Mouse (Mus musculus): Measurements from ENCODE around the gene Fhit.
"Not testable (repeated sequence)": the region's sequence is repeated elsewhere in the genome, so short reads cannot be mapped to it uniquely, and the experiment has no call there.

Gene Fhit

DNA sequence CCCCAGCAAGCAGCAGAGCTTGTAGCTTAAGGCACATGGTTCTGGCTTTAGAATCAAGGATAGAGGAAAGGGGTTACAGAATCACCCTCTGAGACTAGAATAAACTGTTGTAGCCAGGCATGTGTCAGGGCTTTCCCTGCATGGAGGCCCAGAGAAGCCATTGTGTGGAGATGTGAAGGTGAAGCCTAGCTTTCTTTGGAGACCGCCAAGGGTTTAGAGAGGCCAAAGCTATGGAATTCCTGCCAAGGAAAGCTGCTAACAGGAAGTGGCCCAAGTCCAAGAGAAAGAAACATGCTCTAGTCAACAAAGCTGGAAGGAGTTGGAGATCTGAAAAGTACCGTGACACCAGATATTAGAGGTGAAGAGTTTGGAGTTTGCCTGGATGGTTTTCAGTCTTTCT, 1262.3 kb downstream of the Fhit start:
- no peak for DNase-seq

DNA sequence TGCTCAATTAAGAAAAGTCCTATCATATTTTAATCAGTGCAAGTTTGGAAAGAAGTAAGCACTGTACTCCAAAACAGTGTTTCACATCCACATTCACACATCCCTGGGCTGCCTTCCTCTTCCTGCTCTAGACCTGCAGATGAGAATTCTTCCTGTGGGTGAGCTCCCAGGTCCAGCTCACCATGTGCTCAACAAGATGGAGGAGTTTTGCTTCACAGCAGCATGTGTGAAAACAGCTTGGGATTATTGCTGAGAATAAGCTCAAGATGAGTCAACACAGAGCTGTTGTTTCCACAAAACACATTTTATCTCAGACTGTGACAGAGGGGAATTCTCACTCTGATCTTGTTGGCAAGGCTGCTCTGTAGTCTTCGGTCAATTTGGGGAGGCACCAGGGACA, 1265.3 kb downstream of the Fhit start:
- DNase-seq: no peak

DNA sequence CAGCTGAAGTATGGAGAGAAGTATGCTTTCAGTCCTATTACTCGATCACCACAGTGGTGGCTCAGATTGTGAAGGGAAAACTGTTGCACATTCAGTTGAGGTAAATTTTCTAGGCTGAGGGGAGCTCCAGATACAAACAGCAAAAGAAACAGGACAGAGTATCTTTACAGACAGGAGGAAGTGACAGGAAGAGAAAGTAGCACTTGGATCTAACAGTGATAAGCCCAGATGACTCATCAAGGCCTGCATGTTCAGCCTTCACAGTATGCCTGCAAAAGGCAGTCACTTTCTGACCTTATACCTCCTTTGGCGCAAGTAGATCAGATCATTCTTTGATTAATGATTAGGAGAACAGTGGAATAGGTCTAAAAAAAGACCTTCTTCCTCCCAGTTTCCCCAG, 1309.8 kb downstream of the Fhit start:
- DNase-seq: no peak

DNA sequence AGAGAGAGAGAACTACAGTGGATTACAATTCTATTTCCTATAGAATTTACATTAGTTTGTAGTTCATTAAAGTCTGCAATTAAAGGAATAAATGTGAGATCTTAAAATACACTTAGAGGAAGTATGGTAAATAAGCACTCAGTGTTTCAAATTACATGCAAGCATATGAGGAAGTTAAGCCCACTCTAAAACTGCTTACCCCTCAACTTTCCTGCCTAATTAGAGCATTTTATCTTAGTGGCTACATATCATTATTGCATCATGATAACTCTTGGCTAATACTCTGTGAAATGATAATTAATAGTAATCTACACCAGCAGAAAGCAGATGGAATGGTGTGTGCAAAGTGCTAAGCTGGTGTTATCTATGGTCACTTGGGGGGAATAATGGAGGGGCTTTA, 1329.5 kb downstream of the Fhit start:
- DNase-seq: no peak

DNA sequence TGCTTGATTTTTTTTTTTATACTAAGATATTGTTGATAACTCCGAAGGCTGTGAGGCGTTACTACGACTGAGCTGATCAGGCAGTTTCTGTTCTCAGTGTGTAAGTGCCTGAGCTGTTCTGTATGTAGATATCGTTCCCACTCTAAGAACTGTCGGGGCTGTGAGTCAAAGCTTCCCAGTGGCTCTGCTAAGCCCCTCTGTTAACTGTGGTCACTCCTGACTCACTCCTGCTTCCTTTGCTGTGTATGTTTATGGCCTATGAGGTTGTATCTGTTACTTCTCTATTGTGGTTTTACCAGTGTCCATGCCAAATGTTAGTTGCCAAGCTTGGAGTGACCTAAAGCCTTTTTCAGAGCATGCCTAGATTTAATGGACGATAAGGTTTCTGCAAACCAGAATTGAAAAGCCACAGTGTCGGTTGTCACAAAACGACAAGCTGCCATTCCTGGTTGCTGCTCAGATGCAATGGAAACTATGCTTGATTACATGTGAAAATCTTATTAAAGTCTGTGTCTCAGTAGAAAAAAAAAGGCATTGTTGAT, 1333.1 kb downstream of the Fhit start:
- not testable (repeated sequence) for DNase-seq

DNA sequence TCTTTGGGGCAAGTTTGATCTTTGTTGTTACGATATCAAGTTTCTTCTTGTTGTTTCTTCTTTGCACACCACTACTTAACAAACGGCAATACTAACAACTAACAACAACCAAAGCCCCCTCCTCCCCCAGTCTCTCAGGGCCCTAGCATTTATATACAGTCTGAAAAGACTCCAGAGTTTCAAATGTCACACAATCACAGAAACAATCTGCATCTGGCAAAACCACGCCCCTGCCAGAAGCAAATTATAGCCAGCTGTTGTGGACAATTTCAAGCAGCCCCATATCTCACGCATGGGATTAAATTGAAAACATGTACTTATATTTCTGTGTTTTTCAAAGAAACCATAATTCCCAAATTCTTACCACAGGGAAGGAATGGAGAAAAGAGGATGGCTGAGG, 1345.9 kb downstream of the Fhit start:
- no peak for DNase-seq

DNA sequence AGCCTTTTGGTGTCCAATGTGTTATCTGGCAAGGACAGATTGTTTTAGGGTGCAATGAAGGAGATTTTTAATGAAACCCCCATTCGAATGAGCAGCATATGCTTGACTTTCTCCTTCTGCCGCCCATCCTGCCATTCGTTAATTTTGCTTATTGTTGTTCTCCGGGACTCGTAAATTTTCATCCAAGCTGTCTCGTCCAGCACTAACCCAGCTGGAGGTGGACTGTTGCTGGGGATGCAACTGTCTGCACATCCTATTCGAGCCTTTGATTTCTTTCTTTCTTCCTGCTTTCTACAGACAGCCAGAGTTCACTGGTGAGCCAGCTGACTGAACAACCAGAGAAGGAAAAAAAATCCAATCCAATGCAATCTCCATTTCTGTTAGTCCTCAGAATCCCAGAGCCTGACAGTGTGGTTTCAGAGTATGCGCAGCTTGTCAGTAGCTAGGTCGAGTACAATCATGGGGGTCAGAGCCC, 1350.0 kb downstream of the Fhit start:
- DNase-seq: no peak

DNA sequence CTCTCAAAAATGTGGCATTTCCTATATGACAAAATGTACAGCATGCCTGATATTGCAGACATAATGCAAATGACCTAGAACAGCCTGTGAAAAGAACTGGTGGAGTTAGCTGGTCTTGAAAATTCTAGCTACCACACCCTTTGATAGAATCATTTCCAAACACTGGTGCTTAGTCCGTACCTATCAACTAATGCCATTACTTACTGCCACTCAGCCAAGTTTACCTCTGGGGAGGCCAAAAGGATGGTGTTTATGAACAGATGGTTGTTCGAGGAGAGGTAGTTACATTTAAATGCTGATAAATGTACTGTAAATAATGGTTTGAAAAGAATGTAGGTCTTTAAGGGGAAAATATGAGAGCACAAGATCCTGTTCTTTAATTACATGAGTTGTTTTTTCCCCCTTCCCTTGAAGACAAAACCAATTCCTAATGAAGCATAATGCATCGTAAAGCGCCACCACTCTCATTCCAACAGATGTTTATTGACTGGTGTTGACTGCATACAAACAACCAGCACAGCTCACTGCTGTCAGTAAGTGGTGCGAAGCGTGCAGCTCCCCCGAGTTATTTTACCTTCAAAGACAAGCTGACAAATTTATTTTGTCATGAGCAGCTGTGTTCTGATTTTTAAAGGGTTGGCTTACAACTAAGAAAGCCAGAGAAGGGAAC, 1350.5 kb downstream of the Fhit start:
- no peak for DNase-seq

DNA sequence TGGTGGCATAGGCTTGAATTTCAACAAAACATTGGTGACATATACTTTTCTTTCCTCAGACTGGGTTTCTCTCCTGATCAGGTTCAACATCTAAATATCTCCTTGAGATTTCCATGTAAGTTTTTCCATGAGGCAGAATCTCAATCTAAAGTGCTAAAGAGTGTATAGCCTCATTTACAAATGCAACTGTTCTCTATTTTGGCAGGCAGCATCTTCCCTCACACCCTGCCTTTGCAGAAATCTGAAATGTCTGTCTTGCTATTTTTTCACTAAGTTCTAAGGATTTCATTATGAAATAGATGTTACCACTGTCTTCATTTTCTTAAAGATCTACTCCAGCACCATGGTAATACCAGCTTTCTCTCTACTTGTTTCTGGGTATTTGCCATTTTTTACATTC, 1368.4 kb downstream of the Fhit start:
- no peak for DNase-seq

DNA sequence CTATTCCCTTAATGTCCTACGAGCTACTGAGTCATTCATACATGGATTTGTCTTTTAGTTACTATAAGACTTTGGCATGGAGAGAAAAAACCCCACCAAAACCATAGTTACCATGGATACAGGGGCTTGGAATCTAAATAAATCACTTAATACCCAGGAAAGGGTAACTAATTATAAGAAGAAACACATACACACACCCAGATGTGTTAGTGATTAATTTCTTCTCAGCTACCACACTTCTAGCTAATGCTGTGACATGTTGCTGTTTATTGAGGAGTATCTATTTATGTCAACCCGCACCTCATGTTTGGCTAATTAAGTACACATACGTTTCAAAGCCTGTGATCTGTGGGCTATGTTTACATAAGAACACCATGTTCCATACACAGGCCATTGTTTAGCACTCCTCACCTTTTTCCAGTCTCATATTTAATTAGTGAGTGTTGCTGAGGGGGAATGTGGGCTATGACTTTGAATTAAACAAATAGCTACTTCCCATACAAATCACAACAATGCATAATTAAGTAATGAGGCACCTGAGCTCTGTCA, 1373.4 kb downstream of the Fhit start:
- no peak for DNase-seq

DNA sequence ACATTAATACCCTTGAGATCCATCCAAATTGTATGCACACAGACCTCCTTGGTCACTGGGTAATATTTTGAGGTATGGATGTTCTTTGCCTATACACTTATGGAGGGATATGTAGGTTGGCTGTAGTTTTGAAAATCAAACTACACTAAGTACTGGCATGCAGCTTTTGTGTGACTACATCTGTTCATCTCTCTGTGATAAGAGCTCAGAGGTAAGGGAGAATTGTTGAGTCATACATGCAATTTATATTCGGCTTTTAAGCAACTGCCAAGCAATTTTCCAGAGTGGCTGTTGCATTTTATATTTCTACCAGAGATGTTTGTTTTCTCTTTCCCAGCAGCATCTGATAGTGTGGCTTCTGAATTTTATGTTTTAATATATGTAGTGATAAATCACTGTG, 1374.4 kb downstream of the Fhit start:
- DNase-seq: no peak

DNA sequence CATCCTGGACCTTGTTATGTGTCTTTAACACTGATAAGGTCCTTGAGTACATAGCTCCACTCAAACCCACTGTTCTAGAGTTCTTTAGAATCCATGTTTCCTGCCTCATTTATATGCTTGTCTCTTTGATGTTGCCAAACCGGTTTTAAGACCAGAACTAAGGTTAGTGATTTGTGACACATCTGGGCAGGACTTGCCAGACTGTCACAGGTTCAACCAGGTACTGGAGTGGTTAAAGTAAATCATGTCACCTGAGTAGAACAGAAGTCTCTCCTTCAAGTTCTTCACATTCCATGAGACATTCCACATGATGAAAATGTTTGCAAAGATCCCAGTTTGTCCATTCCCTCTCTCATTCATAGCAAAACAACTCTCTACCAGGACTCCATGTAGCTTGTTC, 1376.0 kb downstream of the Fhit start:
- DNase-seq: peak in 1 of 2 experiments; percentile 12

DNA sequence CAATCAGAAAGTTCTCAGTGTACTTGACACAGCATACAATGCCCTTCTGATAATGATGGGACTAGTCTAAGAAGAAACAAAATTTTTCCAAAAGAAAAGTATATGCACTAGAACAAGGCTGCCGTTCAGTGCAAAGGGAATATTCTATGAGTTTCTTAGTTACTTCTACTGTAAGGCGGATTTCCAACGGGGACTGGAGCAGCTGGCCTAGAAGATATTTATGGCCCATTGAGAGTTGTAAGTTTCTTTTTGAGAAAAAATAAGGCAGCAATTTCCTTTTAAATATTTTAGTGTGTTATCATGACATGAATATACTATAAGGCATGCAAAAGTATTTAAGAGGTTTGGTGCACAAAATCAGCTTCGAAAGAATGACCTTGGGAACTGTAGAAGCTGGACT, 1410.5 kb downstream of the Fhit start:
- DNase-seq: no peak

DNA sequence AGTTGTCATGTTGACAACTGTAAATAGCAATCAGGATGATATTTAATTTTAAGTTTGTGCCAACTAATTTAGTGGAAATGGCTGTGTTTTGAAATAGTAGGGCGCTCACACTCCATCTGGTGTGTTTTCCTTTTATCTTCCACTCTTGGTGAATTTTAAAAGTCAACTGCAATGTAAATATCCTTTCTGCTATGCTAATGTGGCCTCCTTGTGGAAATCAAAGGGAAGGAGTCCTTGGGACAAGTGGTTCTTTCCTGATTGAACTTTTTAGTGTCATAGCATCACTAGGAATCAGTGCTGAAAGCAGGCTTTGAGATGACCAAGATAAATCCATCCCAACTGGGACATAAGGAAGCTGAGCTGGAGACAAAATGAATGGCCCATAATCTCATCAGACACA, 1413.1 kb downstream of the Fhit start:
- no peak for DNase-seq

DNA sequence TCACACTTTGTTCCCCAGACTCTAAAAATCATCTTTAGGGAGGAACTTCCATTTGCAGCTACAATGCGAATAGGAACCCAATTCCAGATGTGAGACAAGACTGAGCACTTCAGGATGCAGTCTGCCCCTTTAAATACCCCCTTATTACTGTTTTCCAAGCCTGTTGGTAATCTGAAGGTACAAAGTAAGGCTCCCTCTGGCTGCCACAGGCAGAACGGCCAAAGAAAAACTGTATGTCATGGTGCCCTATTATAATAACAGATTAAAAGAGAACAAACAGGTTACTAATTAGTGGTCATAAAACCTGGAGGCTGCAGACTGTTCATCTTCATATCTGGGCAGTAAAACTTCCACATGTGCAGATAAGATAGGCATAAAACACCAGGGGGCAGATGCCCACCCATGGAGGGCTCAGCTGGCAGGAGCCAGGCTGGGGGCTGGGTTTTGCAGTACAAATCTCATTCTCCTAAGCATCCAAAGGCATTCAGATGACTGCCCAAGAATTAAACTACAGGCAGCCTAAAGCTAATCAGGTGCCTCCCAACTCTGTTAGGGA, 1439.8 kb downstream of the Fhit start:
- DNase-seq: no peak

DNA sequence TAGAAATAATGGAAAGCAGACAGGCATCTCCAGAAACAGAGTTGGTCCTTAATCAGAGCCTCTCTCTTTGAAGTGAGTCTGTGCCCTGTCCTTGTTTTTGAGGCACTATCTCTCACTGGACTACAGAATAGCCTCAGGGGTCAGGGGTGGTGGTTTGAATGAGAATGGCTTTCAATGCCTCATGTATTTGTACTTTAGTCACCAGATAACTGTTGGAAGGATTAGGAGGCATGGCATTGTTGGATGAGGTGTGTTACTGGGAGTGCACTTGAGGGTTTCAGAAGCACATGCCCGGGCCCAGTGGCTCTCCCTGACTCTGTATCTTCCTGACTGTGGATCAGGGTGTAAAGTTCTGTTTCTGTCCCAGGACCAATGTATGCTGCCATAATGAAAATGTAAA, 1463.2 kb downstream of the Fhit start:
- DNase-seq: no peak

DNA sequence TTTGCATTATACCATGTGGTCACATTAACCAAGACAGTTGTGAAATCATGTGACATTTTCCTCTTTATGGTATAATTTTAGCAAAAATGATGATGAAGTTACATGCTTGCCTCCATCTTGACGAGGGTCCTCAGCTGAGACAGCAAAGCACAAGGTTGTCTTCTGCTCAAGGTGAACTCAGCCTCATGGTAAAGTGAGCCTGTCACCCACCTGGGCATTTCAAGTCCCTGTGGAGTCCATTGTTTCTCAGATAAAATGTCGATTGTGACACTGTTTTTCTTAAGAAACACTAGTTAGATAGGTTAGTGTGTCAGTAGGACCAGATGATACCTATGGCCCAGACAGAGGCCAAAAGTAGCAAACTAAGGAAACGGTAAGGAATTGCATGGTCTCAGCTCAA, 1464.7 kb downstream of the Fhit start:
- DNase-seq: no peak

DNA sequence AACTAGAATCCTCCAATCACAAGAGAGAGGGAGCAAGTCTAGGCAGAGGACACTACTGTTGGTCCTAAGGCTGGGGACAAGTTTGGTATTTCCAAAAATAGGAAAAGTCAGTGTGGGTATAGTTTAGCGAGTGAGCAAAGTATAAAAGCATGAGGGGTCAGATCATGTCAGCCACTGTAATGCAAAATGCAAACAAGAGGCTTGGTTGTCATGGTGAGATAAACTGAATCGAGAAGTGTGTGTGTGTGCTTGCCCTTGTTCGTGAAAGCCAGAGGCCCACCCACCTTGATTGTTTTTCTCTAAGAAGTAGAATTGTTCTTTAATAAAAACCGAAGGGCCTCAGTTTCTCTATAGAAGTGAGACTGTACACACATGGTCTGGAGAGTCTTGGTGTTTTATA, 1465.8 kb downstream of the Fhit start:
- no peak for DNase-seq

DNA sequence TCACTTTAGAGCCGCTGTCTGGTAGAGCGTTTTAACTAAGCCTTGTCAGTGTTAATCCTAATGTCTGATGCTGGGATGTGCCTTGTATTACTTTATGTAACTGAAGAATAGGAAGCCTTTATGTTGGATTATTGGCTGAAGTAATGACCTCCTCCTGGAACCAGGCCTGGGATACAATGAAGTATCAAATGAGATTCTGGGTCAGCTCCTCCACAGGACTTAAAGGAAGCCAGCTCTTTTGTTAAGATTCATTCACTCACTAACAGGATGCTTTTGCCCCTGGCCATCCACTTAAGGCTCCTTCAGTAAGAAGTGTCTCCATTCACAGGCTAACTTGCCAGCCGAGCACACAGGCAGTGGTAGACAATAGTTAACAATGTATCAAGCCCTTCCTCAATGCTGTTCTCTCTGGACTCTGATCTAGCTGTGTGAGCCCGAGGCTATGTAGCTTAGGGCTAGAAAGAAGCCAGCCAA, 1466.6 kb downstream of the Fhit start:
- DNase-seq: no peak

DNA sequence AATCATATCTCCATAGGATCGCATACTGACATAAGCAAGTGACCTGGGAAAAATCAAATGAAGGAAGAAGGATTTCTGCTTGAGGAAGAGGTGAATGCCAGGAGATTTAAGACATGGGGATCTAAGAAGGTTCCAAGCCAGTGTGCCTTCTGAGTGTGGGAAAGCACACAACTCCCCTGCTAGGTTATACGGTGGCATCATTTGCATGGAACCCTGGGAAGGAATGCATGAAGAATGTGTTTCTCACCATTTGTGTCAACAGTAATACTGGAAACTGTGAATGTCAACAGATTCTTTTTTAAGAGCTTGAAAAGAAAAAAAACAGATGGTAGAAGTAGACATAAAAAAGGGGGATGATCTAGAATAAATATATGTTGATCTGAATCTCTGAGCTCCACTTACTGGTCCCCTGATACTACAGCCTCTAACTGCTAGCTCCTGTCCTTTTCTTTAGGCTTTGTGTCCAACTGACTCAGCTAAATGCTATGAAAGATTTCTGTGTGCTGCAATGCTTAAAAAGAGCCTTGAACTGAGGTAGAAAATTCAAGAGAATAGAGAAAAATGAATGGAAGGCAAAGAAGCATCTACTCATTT, 1473.1 kb downstream of the Fhit start:
- no peak for DNase-seq

DNA sequence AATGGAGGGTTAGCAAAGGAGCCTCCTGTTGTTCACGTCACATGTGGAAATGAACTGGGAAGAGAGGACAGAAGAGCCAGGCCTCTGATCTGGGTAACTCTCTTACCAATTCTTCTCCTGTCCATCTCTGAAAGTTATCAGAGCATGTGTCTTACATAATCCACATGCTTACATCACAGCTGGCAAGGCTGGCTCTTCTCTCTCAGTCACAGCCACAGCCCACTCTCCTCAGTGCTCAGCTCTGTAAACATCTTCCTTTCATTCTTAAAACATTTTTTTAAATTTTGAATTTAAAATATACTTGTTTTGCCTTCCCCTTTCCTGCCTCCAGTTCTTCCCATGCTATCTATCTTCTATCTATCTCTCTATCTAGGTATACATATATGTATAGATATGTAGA, 1477.5 kb downstream of the Fhit start:
- DNase-seq: no peak

DNA sequence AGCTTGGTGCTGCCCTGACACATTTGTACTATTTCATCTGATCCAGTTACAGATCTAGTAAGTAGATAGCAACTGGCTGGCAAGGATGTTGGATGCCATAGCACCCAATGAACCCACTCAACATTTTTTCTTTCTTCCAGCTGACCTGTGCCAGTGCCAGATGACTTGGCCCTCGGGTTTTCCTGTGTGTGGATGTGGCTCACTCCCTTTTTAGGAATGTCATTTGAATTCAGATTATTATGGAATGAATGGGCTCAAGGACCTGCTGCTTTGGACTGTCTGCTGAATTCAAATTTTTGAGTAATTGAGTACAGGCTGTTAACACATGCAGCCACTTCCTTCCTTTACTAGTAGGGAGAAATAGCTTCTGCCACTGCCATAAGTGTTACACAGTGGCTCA, 1489.1 kb downstream of the Fhit start:
- no peak for DNase-seq

DNA sequence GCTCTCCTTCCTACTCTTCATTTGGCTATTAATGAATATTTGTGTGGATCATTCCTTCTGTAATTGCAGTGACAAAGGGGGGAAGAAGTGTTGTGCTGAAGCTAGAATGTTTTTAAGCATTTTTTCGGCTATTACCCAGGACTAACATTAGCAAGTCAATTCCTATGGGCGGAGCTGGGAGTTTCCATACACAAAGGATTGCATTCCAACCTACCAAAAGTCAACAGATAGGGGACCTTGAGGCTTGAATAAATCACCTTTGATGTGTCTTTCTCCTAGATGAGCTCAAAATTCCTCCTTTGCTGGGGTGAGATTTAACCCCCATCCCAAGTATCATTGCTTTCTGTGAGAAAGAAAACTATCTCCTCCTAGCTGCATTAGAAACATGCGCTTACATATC, 1490.1 kb downstream of the Fhit start:
- no peak for DNase-seq

DNA sequence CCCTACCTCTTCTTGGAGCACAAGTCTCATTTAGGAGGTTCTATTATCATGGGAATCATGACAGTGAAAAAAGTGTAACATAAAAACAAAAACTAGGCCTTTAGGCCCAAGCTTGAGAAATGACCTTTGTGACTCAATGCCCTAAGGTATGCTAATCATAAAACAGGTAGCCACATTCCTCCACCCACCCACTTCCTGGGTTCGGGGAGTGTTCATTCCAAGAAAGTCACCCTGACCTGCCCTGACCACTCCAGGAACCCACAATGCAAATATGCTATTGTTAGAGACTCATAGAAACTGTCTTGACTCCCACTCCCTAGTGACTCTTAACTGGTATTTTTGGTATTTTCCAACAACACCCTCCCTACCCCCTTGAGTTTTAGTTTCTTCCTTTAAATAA, 1492.1 kb downstream of the Fhit start:
- no peak for DNase-seq

Measured in kidney, adult 8-10 months (tissue).